Mouse (Mus musculus) cerebellum, postnatal 14 days (tissue): Measurements from ENCODE around the gene Soat1.

Experiments used
- DNase-seq, 2 experiments: peaks; one replicate each; pipeline ENCODE4 v3.0.0; 2021; ENCODE audit warnings: mixed read lengths in 2 of 2

Soat1 gene

GRCm38 (mm10) chr1:156463981-156464853 lies 9.9 kb downstream of the Soat1 start:
- no peak for DNase-seq

DNA sequence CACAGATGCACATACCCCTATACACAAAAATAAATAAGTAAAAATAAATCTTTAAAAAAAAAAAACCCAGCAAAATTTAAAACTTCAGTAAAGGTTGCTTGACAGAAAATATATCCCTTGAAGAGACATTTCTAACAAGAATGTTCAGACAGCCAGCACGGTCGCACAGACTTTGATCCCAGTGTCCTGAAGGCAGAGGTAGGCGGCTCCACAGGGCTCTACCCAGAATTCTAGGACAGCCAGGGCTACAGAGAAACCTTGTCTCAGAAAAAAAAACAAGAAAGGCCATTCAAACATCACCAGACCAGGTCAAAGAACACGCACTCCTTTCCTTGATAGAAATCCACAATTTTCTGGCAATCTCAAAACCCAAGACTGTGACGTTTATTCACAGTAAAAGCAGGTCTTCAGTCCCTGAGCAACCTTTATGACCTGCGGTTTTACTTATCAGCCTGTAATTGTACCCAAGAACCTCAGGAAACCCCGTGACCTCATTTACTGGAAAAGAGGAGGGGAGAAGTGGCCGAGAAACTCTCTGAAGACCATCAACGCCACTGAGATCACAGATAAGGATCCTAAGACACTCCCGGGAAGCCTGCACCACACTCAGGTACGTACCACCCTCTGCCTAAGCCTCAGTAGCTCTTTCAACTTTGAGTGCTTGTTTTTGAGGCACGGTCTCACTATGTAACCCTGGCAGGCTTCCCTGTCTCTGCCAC lies 11.7 kb downstream of the Soat1 start:
- no peak for DNase-seq

DNA sequence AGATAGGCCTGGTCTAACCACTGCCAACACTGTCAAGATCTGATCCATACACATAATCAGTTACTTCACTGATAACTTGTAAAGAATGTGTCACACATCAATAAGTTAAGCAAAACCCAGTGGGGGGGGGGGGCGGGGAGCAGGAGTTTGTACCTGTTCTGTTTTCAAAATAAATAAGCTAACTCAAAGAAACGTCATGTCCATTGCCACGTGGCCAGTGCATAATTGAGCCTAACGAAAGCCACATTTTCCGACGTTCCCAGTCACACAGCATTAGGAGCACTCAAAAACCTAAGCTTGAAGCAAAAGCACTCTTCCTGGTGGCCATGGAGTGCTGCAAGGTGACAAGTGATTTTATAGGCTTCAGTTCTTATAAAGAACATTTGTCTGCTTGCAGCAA lies 13.1 kb downstream of the Soat1 start:
- no peak for DNase-seq

GRCm38 (mm10) chr1:156460216-156460615 lies 13.9 kb downstream of the Soat1 start:
- DNase-seq = no peak

- no peak for DNase-seq
Observed at GRCm38 (mm10) chr1:156459690-156460089, 14.4 kb downstream of the Soat1 start.

DNA sequence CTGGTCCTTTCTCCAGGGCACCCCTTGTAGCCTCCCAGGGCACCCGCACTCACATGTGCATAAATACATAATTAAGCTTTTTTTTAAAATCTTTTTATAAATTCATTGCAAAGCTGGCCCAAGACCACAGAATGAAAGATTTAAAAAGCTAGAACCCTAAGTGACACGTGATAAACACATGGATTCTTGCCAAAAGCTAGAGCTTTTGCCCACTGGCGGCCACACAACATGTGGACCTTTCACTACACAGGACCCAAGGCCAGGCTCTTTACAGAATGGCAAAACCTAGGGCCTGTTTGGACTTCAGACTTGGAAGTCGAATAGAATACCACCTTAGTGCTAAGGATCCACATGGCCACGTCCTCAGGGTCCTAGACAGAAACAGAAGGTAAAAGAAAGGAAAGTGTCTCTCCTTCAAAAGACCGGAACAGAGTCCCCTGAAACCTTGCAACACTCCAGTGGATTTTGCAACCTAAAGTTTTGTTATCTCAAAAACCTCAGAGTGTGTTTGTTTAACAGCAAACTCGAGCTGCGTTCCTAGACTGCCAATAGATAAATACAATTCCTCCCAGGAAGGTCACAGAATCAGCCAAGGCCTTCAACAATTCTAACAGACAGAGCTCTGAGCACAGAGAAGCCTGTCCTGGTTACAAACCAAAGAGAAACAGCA lies 15.6 kb downstream of the Soat1 start:
- no peak for DNase-seq

DNA sequence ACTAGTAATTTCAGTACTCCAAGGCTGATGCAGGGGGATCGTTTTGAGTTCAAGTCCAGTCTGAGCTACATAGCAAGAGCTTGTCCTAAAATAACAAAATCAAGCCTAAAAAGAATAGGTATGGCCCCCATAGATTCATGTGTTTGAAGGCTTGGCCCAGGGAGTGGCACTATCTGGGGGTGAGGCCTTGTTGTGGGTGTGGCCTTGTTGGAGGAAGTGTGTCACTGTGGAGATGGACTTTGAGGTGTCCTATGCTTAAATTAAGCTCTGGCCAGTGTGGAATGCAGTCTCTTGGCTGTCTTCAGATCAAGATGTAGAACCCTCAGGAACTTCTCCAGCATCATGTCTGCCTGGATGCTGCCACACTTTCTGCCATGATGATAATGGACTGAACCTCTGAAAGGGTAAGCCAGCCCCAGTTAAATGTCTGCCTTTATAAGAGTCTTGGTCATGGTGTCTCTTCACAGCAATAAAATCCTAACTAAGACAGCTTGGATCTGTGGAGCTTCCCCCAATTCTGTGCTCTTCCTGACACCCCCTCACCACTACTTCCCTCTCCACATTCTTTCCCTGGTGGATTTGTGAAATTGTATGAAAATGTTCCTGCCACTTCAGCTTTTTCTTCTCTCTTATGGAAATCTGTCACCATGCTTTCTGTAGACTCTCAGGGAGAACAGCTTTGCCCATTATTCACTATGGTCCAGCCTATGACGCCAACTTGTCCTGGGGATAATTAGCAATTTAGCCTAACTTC lies 18.9 kb downstream of the Soat1 start:
- no peak for DNase-seq

DNA sequence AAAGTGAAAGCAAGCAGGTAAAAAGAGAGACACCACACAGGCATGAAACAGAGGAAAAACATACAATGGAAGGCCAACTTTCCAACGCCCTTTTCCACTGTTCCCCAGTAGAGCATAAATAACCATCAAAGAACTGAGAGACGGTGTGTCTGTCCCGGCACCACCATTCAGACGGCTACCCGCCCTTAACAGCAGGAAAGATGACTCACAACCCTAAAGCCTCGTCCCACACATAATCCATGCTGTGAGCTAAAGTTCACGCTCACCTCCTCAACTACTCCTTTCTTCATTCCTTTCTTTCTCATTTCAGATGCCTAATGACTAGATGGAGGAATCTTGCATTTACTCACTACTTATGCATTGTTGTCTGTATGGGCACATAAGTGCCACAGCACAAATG lies 19.7 kb downstream of the Soat1 start:
- DNase-seq = no peak

DNA sequence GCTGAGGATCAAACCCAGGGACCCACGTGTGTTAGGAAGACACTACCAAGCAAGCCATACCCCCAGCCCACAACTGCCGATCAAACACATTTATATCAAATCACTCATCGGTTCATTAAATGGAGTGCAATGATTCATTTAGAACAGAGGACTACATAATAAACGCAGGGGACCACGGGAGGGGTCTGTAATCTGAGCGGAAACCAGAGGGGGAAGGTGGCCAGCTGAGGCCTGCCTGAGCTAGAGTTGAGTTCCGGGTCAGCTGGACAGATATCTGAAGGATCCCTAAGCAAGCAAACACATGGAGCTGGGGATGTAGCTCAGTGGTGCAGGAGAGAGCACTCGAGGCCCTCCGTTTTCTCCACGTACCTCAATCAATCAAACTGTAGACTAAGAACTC lies 20.3 kb downstream of the Soat1 start:
- no peak for DNase-seq

GRCm38 (mm10) chr1:156450478-156450877 lies 23.7 kb downstream of the Soat1 start:
- no peak for DNase-seq

DNA sequence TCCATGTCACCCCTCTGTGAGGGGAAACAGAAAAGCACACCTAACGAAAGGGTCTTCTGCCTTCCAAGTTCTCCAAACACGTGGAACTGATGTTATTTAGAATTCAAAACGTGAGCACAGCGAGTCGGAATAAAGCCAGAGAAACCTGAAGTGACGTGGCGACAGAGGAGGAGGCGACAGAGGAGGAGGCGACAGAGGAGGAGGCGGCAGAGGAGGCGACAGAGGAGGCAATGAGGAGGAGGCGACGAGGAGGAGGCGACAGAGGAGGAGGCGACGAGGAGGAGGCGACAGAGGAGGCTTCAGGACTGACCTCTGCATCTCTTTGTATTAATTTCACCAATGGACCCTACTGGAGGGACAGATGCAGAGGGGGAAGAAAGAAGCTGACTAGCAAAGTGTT lies 24.4 kb downstream of the Soat1 start:
- DNase-seq = no peak

- DNase-seq = no peak
Observed at GRCm38 (mm10) chr1:156449089-156449488, 25.0 kb downstream of the Soat1 start.

- no peak for DNase-seq
Observed at GRCm38 (mm10) chr1:156445049-156445448, 29.1 kb downstream of the Soat1 start.

DNA sequence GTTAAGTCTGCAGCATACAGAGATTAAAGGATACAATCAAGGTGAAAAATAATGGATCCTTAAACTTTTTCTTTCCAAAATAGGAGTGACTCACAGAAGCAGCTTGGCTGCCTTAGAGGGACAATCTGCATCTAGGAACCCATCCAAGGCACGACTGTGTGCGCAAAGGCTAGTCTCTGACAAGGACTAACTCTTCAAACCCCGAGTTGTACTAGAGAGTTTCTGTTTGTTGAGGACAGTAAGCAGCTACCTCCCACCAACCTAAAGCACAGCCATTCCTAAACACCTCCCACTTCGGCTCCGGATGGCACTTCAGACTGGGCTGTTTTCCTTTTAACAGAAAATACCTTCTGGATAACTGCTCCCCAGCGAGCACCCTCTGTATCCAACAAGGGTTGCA lies 31.4 kb downstream of the Soat1 start:
- DNase-seq = no peak

DNA sequence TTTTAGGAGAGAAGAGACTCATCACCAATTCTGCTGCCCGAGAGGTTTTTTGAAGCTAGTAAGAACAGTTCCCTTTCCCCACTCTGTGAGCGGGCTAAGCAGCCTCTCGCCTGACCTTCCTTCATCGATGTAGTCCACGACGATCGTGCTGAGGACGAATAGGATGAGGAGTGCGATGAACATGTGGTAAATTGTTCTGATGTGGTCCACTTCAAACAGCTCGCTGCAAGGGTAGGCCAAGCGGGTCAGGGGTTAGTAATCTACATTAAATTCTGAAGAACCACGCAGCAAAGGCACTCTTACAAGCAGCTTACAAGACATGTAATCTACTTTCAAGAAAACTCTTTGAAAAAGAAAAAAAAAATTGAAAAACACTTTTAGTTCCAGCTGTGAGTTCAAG lies 31.9 kb downstream of the Soat1 start:
- no peak for DNase-seq

DNA sequence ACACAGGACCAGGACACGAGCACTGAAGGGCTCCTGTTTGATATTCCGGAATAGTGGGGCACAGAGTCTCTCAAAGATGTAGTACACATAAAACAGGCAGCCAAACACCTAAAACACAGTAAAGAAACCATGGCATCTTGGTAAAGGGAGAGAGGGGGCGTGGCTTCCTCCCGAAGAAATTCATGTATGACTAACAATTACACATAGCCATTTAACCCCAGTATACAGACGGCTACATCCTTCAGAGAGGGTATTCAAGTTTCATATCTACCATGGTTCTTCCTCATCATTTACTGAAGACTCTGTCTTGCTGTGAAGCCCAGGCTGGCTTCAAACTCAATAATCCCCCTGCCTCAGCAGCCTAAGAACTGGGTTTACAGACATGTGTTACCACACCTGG lies 36.4 kb downstream of the Soat1 start:
- DNase-seq = no peak

DNA sequence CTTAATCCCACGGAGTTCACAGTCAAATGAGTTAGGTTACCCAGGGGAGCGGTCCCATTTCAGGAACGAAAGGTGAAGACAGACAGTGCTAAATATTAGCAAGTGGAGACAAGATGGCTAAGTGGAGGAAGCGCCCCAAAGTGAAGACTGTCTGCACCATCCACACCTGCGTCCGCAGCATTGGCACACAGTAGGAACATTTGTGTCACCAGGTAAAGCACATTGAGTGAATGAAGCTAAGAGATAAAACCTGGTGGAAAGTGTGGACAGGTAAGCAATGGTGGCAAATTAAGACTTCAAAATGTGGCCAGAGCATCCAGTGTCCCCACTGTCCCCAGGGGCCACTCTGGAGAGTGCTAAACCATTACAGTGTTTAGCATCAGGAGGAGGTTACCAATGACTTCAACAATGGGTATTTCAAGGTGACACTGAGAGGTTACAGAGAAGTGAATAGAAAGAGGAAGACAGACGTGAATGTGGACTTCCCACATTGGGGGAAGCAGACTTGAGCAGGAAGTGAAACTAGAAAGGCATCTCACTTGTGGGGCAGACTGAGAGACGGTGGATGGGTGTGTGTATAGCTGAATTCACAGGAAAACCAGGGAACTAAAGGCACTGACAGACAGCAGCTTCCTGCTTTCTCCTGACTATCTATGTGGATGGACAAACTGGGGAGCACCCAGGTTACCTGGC lies 37.0 kb downstream of the Soat1 start:
- no peak for DNase-seq

DNA sequence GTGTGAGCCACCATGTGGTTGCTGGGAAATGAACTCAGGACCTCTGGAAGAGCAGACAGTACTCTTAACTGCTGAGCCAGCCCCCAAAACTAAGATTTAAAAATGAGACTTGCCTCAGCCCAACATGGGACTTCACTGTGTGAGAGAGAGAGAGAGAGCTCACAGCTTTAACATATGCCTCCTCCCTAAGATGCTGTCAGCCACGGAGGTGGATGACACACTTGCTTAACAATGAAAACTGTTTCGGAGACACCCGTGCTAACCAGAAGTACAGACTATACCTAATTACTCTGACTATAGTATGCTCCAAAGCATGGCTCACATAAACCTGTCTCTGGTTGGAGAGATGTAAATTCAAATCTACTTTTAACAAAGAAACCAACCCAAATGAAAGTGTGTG lies 40.6 kb downstream of the Soat1 start:
- no peak for DNase-seq

DNA sequence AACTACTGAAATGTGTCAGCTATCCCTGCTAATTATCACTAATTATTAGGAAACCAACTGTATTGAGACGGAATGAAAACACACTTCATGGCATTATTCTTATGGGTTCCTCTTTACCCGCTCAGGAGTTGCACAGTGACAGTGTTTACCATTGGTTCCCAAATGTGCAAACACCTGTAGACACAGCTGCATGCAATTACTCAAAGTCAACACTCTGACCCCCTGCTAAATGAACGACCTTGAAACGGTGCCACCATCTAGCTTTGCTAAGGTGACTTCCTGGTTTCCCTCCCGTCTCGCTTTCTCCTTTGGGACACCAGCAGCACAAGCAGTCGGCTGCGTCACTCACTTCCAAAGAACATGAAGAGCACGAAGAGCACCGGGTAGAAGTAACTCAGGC lies 41.6 kb downstream of the Soat1 start:
- DNase-seq = no peak

DNA sequence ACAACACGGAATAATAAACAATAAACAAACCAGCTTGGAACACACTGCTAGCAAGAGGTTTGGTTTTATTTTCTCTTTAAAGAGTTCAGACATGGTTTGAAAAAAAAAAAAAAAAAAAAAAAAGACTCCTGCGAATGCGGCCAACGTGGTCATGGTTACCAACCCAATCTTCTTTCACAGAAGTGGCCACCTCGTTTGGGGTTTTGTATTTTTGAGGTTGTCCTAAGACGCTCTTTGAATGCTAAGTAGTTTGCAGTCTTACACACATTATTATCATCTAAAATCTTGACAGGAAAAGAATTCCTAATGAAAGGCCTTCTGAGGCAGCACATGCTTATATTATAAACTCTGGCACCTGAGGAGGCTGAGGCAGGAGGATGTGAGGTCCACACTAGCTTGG lies 45.7 kb downstream of the Soat1 start:
- no peak for DNase-seq

GRCm38 (mm10) chr1:156425746-156426145 lies 48.4 kb downstream of the Soat1 start:
- DNase-seq = no peak

- no peak for DNase-seq
Observed at GRCm38 (mm10) chr1:156424054-156424453, 50.1 kb downstream of the Soat1 start.
